Mouse (Mus musculus) gastrocnemius, postnatal 36 days (tissue): Measurements from ENCODE around the gene Abhd4. TPM values are rescaled to one million over a fixed set of nuclear protein-coding genes. Genes with fewer than 3 reads are reported as not detected.

Source experiments
- DNase-seq, 2 experiments: peaks; one replicate each; pipeline ENCODE4 v3.0.0; 2022
- intact Hi-C: fragments of 180-260 bp; cut with DNase I; formaldehyde crosslinking; loops from one replicate; pipeline ENCODE4 v1.15.1; 2025
- long read RNA-seq, 2 experiments: library from polyadenylated mRNA; stranded (forward); transcript quantifications; one replicate each; pipeline ENCODE4 v2.0.0; 2021
- total RNA-seq, 2 experiments: library from RNA; stranded (reverse); gene quantifications; 2 replicates each; pipeline ENCODE4 v1.2.3; 2021

Abhd4 gene
- total RNA-seq, result 10 to 100 TPM; 14.7 to 20.6 TPM
- long read RNA-seq, experiment 1, transcript Abhd4-201 (7 exons, 2,401 nt), result major isoform, 6 of 16 reads
- long read RNA-seq, experiment 1, partial matches to known transcripts, result 2 of 16 reads
- long read RNA-seq, experiment 1, other reads (novel, unspliced or antisense), result 5 of 16 reads
- long read RNA-seq, experiment 2, transcript Abhd4-201 (7 exons, 2,401 nt), result major isoform, 14 of 25 reads
- long read RNA-seq, experiment 2, partial matches to known transcripts, result 1 of 25 reads
- long read RNA-seq, experiment 2, other reads (novel, unspliced or antisense), result 6 of 25 reads

DNA sequence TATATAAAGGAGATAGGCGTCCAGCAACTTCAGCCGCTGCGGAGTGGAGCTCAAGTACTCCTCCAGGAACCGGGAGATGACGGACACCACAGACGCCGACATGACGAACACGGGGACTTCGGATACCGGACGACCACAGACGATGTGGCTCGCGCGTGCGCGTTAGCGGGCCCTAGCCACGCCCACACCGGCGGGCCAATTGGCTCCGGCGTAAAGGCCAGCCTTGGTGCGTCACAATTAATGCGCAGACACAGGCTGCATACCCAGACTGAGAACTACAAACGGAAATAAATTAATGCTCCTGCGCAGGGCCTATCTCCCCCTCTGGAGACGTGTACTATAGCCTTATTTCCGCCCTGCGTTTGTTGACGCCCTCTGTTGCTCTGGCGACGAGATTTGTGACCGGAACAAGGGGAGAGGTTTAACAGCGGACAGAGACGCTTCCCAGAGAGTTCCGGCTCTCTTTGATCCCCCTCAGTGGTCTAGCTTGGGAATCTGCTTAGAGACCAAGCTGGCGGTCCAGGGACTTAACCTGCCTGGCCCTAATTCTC, at the start of gene Abhd4, which contains the start of gene Dad1:
Gene Abhd4, plus strand, starts transcription at position 448 of the 551 bp plus-strand sequence.
Gene Dad1, minus strand, starts transcription at position 364 of the 551 bp plus-strand sequence.
- intact Hi-C loops, result loop anchor here (5.0 kb wide), 1 partner anchor 103 kb away; no protein-coding TSS in a partner anchor
- DNase-seq, result peak; percentile 96 to 98

GRCm38 (mm10) chr14:54204311-54204710, 49.7 kb upstream of the Abhd4 start:
- intact Hi-C loops, result no loop called here
- no peak for DNase-seq

DNA sequence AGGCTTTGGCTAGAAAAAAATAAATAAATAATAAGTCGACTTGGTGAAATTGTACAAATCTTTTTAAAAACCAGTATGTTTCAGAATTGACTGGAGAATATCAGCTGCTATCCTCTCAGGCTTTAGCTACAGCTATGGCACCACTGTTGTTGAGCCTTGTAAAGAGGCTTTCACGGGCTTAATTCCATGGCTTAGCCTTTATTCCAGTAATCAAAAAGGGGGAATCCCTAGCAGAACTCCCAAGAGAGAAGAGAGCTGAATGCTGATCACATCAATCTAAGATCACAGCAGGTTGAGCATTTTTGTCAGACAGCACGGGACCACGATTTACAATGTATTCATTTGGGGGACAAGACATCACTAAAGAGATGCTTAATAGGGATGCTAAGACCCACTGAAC, 49.2 kb upstream of the Abhd4 start:
- no peak for DNase-seq
- intact Hi-C loops, result no loop called here

DNA sequence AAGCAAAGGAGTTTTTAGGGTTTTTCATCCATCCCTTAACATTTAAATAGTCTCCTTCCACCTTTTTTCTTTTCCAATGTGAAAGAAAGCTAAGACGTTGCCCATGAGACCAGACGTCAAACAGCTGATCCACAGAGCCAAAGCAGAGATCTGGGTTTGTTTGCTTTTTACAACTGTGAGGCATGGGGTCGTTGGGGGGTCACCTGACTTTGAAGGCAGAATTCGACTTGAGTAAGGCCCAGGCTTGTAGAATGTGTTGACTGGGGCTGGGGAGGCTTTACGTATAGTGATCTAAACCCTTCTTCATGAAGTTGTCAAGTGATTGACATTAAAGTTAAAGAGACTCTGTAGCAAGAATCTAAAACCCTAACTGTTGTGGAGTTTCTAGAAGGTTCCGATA, 48.1 kb upstream of the Abhd4 start:
- no peak for DNase-seq

GRCm38 (mm10) chr14:54206309-54206708, 47.7 kb upstream of the Abhd4 start:
- no peak for DNase-seq
- intact Hi-C loops, result no loop called here

More for the DNA sequence above, 48.1 kb upstream of the Abhd4 start:
- intact Hi-C loops, result no loop called here

DNA sequence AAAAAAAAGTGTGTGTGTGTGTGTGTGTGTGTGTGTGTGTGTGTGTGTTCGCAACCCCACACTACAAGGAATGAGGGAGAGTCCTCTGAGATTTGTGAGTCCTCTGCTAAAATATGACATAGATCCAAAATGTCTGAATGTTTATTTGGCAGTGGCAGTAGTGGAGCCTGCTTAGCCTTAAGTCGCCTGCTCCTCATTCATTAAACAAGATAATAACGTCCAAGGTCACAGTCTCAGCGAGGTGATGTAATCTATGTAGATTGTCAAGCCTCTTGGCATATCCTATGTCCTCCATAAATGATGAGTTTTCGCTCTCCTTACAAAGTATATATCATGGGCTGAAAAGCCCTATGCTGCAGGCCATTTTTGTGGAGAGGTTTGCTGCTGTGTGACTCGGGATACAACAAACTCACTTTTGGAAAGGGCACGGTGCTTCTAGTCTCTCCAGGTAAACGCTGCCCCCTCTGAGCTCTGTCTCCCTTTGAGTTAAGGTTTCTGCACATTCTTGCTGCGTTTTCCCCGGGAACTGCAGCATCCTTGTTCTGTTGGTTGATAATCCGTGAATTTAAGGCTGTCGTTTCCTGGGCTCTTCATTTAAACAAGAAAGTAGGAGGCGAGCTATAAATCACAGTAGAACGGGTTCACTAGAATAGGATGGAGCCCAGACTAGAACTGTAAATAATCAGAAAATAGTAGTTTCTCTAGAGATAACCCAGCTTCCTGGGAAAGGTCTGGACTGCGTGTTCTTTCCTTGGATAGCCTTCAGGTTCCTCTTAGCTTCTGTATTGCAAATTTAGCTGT, 47.0 kb upstream of the Abhd4 start:
- DNase-seq, result no peak
- intact Hi-C loops, result no loop called here

GRCm38 (mm10) chr14:54207924-54208323, 46.1 kb upstream of the Abhd4 start:
- intact Hi-C loops, result no loop called here
- DNase-seq, result no peak

GRCm38 (mm10) chr14:54208741-54209140, 45.2 kb upstream of the Abhd4 start:
- intact Hi-C loops, result no loop called here
- DNase-seq, result no peak

DNA sequence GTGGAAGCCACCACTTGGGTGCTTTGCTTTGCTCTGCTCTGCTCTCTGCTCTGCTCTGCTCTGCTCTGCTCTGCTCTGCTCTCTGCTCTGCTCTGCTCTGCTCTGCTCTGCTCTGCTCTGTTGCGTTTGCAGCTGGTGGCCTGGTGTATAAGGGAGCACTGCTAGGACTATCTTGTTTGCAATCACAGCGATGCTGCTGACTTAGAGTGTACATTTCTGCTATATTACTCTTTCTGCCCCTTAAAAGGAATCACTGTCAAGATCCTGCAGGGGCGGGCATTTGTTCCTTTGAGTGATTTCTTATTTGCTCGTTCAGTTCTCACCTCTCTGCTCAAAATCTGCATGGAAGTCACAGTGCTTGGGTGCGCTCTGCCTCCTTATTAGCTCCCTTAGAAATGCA, 44.1 kb upstream of the Abhd4 start:
- DNase-seq, result no peak
- intact Hi-C loops, result no loop called here

DNA sequence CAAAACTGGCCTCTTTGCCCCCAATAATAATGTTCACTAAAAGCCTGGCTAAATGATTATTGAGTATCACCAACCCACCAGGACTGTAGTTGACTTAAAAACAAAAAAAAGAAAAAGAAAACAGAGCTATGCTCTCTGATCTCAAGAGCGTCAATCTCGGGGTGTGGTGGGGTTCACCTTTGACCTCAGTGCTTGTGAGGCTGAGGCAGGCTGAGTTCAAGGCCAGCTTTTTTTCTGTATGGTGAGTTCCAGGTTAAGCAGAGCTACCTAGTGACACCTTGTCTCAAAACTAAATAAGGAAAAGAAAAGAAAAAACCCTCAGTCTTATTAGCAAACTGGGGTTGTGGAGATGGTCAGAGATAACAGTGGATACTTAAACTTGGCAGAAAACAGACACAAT, 43.6 kb upstream of the Abhd4 start:
- intact Hi-C loops, result no loop called here
- no peak for DNase-seq

DNA sequence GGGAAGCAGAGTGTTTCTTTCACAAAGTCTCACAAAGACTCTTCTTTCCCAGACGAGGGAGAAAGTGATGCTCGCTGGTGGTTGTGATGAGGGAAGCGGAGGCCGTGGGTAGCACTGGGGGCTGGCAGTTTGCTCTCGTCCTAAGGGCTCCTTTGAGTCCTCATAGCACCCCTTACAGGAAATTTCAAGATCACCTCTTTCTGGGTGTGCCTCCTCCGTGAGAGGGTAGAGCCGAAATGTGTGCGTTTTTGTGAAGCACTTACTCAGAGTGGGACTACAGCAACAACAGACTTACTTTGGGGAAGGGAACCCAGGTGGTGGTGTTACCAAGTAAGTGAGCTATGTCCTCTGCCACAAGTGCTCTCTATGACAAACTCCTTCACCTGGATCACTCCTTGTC, 42.8 kb upstream of the Abhd4 start:
- intact Hi-C loops, result no loop called here
- DNase-seq, result no peak

DNA sequence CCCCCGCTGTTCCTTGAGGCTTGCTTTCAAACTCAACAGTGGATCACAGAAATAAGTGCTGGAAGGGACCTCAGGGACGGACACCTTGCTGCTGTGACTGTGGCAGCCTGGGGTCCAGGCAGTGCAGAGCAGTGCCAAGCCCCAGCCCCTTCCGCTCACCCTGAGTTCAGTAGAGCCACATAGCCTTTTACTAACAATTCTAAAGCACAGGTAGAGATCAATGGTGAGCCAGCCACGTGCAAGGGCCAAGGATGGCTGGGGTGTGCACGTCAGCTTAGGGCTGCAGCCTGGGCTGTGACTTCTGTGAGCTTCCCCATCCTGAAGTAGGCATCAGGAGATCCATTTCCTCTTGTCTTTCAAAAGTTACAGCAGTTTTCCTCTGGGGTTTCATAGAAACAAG, 42.2 kb upstream of the Abhd4 start:
- DNase-seq, result no peak
- intact Hi-C loops, result no loop called here

DNA sequence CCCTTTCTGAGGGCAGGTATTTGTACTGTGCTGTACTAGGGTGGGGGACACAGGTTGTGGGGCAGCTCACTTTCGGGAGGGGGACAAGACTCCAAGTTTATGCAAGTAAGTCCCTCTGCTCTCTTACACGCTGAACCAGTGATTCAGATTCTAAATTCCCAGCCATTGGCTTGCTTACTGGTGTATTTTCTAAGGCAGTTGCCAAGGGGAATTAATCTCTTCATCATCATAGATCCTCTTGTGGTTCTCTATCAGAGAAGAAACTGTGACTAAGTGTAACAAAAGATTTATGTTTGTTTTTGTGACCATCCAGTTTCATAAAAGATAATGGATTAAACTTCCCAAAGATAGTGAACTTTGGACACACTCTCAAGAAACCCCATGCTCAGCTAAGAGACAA, 40.3 kb upstream of the Abhd4 start:
- intact Hi-C loops, result no loop called here
- DNase-seq, result no peak

DNA sequence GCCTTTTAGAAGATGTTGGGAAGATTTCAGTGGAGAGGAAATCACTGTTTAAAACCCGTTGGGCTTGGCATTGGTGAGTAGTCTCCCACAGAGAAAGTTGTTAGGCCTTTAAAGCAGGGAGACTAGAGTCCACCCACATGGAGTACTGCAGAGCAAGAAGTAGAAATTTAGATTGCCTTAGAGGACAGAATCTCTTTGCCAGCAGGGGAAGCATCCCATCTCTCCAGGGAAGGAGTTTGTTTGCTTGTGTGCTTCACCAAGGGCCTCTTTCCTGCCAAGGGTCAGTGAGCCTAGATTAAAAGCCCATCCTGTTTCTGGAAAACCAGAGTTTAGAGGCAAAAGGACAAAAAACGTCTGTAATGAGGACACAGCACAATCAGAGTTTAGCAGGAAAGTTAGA, 39.5 kb upstream of the Abhd4 start:
- DNase-seq, result no peak
- intact Hi-C loops, result no loop called here

GRCm38 (mm10) chr14:54214901-54215300, 39.1 kb upstream of the Abhd4 start:
- intact Hi-C loops, result no loop called here
- DNase-seq, result no peak

DNA sequence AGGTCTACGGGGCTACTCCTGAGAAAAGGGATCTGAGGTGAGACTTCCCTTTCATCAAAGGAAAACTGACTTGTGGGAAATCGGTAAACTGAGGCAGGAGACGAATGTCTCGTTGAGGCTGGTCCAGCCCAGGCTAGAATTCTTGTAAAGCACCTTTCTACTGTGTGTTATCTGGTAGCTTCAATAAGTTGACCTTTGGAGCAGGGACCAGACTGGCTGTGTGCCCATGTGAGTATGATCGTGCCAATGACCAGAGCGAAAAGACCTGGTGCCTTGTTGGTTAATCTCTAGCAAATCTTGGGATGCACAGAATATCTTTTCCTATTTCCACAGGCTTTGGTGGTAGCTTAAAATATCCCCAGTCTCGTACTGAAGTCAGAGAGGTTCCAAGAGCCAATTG, 37.9 kb upstream of the Abhd4 start:
- DNase-seq, result no peak
- intact Hi-C loops, result no loop called here

DNA sequence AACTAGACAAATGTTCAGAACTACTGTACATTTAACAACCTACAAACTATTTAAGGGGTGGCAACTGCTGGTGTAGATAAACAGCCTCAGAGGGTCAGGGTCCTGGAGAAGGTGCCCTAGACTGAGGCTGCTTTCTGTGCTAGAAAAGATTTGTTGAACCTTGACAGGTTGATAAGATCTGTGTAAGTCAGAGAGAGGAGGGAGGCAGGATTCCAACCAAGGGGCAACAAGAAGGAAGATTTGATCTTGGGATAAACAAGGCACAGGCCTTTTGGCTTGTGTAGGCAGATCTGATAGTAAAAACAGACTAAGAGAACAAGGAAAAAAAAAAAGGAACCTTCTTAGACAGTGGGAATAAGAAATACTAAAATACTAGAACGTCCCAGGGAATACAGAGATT, 35.8 kb upstream of the Abhd4 start:
- DNase-seq, result no peak
- intact Hi-C loops, result no loop called here

- DNase-seq, result no peak
- intact Hi-C loops, result no loop called here
These were observed 35.3 kb upstream of the Abhd4 start for GRCm38 (mm10) chr14:54218721-54219120.

- no peak for DNase-seq
- intact Hi-C loops, result no loop called here
These were observed 34.7 kb upstream of the Abhd4 start for GRCm38 (mm10) chr14:54219256-54219655.

GRCm38 (mm10) chr14:54219849-54220248, 34.1 kb upstream of the Abhd4 start:
- intact Hi-C loops, result loop anchor here (10.0 kb wide), 1 partner anchor 235 kb away; no protein-coding TSS in a partner anchor
- no peak for DNase-seq

GRCm38 (mm10) chr14:54220726-54221494, 33.1 kb upstream of the Abhd4 start:
- DNase-seq, result no peak
- intact Hi-C loops, result loop anchor here (10.0 kb wide), 1 partner anchor 234 kb away; no protein-coding TSS in a partner anchor
